Mouse (Mus musculus) heart, adult 2 months (tissue): ENCODE measurements around the gene Cish.
A peak's percentile ranks its signal among the peaks of the same experiment; 100 is the strongest.

Source experiments
- CTCF ChIP-seq: fragments of 200-600 bp; IDR thresholded peaks from 2 replicates; pipeline ENCODE4 v1.8.1; 2022; ENCODE audit warnings: antibody characterized with exemption, mild to moderate bottlenecking, moderate library complexity
- EP300 ChIP-seq: fragments of 200-500 bp; IDR thresholded peaks from 2 replicates; pipeline ENCODE4 v1.6.1; 2011; ENCODE audit warnings: low read depth, low read length, control low read depth; ENCODE audit not compliant: insufficient read depth
- POLR2A ChIP-seq: fragments of 200-500 bp; IDR thresholded peaks from 2 replicates; pipeline ENCODE4 v1.6.1; 2011; ENCODE audit warnings: mild to moderate bottlenecking, low read depth, low read length, control low read depth; ENCODE audit not compliant: insufficient read depth

- no peak for TF ChIP-seq CTCF
- peak; percentile 37; the same call in 1 of the 2 replicates for TF ChIP-seq EP300
- TF ChIP-seq POLR2A: no peak
Observed at GRCm38 (mm10) chr9:107307886-107308285, 12.1 kb downstream of the Cish start.
